Mouse (Mus musculus) embryonic fibroblast, embryonic 13.5 days (primary cell): ENCODE data around the gene Acy3.

Source experiments
- CTCF ChIP-seq: IDR thresholded peaks from 2 replicates; pipeline ENCODE4 v1.5.1; 2011; ENCODE audit warnings: mild to moderate bottlenecking, control low read depth, low read length, moderate library complexity, borderline replicate concordance; ENCODE audit not compliant: insufficient read depth
- POLR2A ChIP-seq: IDR thresholded peaks from 2 replicates; pipeline ENCODE4 v1.6.1; 2011; ENCODE audit warnings: low read depth, mild to moderate bottlenecking, control low read depth, low read length, moderate library complexity

DNA sequence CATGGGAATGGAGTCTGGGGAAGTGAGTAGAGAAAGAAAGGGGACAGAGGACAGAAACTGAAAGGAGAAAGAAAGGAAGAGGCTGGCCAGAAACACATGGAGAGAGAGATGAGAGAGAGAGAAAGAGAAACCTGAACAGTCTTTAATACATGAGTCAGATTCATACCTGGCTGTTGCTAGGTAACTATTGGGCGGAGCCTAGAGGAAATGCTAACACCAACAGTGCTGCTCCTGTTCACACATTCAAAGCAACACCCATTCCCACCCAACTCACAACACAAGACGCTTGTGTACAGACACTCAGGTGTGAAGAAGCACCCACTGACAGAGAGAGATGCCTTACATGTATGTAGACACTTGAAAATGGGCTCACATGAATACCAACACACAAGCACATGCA is 10.5 kb upstream of the Acy3 start:
- TF ChIP-seq POLR2A, result no peak
- TF ChIP-seq CTCF, result no peak
